25 mouse cellular contexts compared by ENCODE assay signal in the genomic region with DNA sequence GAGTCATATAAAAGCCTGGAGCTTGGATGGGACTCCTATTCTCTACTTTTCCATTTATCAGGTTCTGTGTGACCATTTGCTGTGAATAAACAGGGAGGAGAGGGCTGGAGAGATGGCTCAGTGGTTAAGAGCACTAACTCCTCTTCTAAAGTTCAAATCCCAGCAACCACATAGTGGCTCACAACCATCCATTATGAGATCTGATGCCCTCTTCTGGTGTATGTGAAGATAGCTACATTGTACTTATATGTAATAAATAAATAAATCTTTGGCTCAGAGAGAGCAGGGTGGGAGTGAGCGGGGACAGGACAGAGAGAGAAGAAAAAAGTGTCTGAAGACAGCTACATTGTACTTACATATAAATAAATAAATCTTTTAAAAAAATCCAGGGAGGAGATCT.
DNase-seq lines count a peak whose midpoint lies in the region; ATAC-seq and TF ChIP-seq lines count a peak whose summit lies in the region.
"Had no signal": no experiment of that assay in that cellular context is flagged by ENCODE, and none has a peak within 500 bp of the region (broad histone marks: within the 10 kb centered on the region; RNA-seq: fewer than 3 reads in every experiment).

No protein-coding gene starts in this region.

- no peaks in the 10 kb centered on the region for H3K27me3 ChIP-seq in midbrain, postnatal 0 days (ENCODE audit: insufficient read depth, low read length)
- no peaks in the 10 kb centered on the region for H3K27me3 ChIP-seq in midbrain, embryonic 10.5 days (ENCODE audit: low read depth, poor library complexity, severe bottlenecking)
- H3K27me3 ChIP-seq: embryonic facial prominence, embryonic 13.5 days; forebrain, embryonic 12.5 days; hindbrain, embryonic 15.5 days; limb, embryonic 12.5 days; midbrain, embryonic 15.5 days had no signal

- peak; percentile 1; the same call in 1 of the 2 replicates for TF ChIP-seq CTCF in left cerebral cortex, adult 2 months (IDR thresholded peaks at IDR 0.05)
- TF ChIP-seq CTCF in midbrain, postnatal 0 days (IDR thresholded peaks at IDR 0.05) = 0 out of 2 replicates have a peak, but pooled peaks have one; percentile 18

- no peak for ATAC-seq in CD4-positive, CD25-positive, alpha-beta regulatory T cell, adult 4 months
- no peak for ATAC-seq in midbrain, postnatal 0 days (ENCODE audit: low FRiP score)
- ATAC-seq: midbrain, embryonic 15.5 days had no signal

- 97% methylated on average over 1 of the region's 1 CpGs for WGBS in midbrain, postnatal 0 days
- 89% methylated on average over 1 of the region's 1 CpGs for WGBS in midbrain, embryonic 10.5 days

- intact Hi-C loops in left cerebral cortex, adult 2 months (cut with DNase I) = no loop called here
- intact Hi-C loops in left cerebral cortex, postnatal 14 days (cut with DNase I) = no loop called here

- DNase-seq in CD4-positive, CD25-positive, alpha-beta regulatory T cell, adult 2 months (ENCODE audit: low read depth, low spot score) = peak; percentile 30
- no peak for DNase-seq in left cerebral cortex, adult 2 months (ENCODE audit: extremely low spot score in 1 of 2, low spot score in 2 of 2)
- no peak for DNase-seq in left cerebral cortex, postnatal 14 days (ENCODE audit: low spot score in 2 of 2)
- no peak for DNase-seq in midbrain, postnatal 0 days (ENCODE audit: low spot score)
- no peak for DNase-seq in midbrain, embryonic 10.5 days (ENCODE audit: low spot score)
- DNase-seq in B cell, adult 2 months = no peak
- DNase-seq: adrenal gland, postnatal 14 days; cerebellum, adult 2 months; cerebellum, postnatal 36 days; embryo, embryonic 11 days; gastrocnemius, adult 2 months; kidney, adult 18-20 months; kidney, postnatal 10 days; lung, postnatal 4 days; thymus, adult 18-20 months; thymus, postnatal 36 days had no signal

- no peak overlapping the region for H3K27ac ChIP-seq in left cerebral cortex, adult 2 months
- no peak overlapping the region for H3K27ac ChIP-seq in midbrain, postnatal 0 days (ENCODE audit: low read depth, low read length)
- no peak overlapping the region for H3K27ac ChIP-seq in midbrain, embryonic 10.5 days (replicated peaks)
- H3K27ac ChIP-seq: embryonic facial prominence, embryonic 13.5 days; forebrain, embryonic 12.5 days; gastrocnemius, adult 2 months; heart, embryonic 10.5 days; hindbrain, embryonic 15.5 days; limb, embryonic 12.5 days; midbrain, embryonic 15.5 days had no signal

- no peak overlapping the region for H3K9ac ChIP-seq in midbrain, postnatal 0 days (replicated peaks; ENCODE audit: low read length, poor library complexity, severe bottlenecking)
- H3K9ac ChIP-seq: embryonic facial prominence, embryonic 13.5 days; forebrain, embryonic 12.5 days; hindbrain, embryonic 15.5 days; limb, embryonic 12.5 days; midbrain, embryonic 15.5 days had no signal

- H3K36me3 ChIP-seq in midbrain, postnatal 0 days (ENCODE audit: insufficient read depth, low read length) = no peaks in the 10 kb centered on the region
- no peaks in the 10 kb centered on the region for H3K36me3 ChIP-seq in midbrain, embryonic 10.5 days
- H3K36me3 ChIP-seq: embryonic facial prominence, embryonic 13.5 days; forebrain, embryonic 12.5 days; heart, embryonic 10.5 days; hindbrain, embryonic 15.5 days; limb, embryonic 12.5 days; midbrain, embryonic 15.5 days had no signal

- no peaks in the 10 kb centered on the region for H3K4me1 ChIP-seq in midbrain, postnatal 0 days (ENCODE audit: insufficient read depth, low read length)
- peaks cover 16% of the 10 kb centered on the region for H3K4me1 ChIP-seq in midbrain, embryonic 10.5 days

- no peaks in the 10 kb centered on the region for H3K9me3 ChIP-seq in midbrain, postnatal 0 days (ENCODE audit: low read length)
- no peaks in the 10 kb centered on the region for H3K9me3 ChIP-seq in midbrain, embryonic 10.5 days (replicated peaks)
- H3K9me3 ChIP-seq: embryonic facial prominence, embryonic 13.5 days; forebrain, embryonic 12.5 days; heart, embryonic 10.5 days; hindbrain, embryonic 15.5 days; limb, embryonic 12.5 days; midbrain, embryonic 15.5 days had no signal

- no peak overlapping the region for H3K4me2 ChIP-seq in midbrain, postnatal 0 days (ENCODE audit: low read depth, low read length, poor library complexity, severe bottlenecking)
- H3K4me2 ChIP-seq: embryonic facial prominence, embryonic 13.5 days; forebrain, embryonic 12.5 days; hindbrain, embryonic 15.5 days; limb, embryonic 12.5 days; midbrain, embryonic 15.5 days had no signal

- no peak overlapping the region for H3K4me3 ChIP-seq in left cerebral cortex, adult 2 months
- no peak overlapping the region for H3K4me3 ChIP-seq in midbrain, postnatal 0 days (ENCODE audit: low read depth, low read length)
- no peak overlapping the region for H3K4me3 ChIP-seq in midbrain, embryonic 10.5 days
- H3K4me3 ChIP-seq: embryonic facial prominence, embryonic 13.5 days; erythroblast, embryonic 14.5 days; forebrain, embryonic 12.5 days; gastrocnemius, adult 2 months; heart, embryonic 10.5 days; hindbrain, embryonic 15.5 days; limb, embryonic 12.5 days; midbrain, embryonic 15.5 days; myocyte had no signal
